Mouse (Mus musculus): Measurements from ENCODE around the gene Gm36245. TPM values are rescaled to one million over a fixed set of nuclear protein-coding genes. Genes with fewer than 3 reads are reported as not detected.
"Not testable (repeated sequence)": the region's sequence is repeated elsewhere in the genome, so short reads cannot be mapped to it uniquely, and the experiment has no call there.

Gm36245 gene
- polyA plus RNA-seq, 1 experiment from 2014 or later, result not detected

GRCm38 (mm10) chr15:77624710-77625109, 25.7 kb downstream of the Gm36245 start:
- H3K9me3 ChIP-seq, result no peaks in the 10 kb centered on the region

GRCm38 (mm10) chr15:77626471-77626870, 27.4 kb downstream of the Gm36245 start:
- ATAC-seq (ENCODE audit: insufficient read depth, low FRiP score, low read depth); H3K9ac ChIP-seq; H3K27me3 ChIP-seq (replicated peaks); H3K4me2 ChIP-seq; H3K4me1 ChIP-seq; H3K27ac ChIP-seq; H3K9me3 ChIP-seq; H3K36me3 ChIP-seq; H3K4me3 ChIP-seq (replicated peaks): not testable (repeated sequence)
- 66% methylated on average over 4 of the region's 4 CpGs for WGBS

More at GRCm38 (mm10) chr15:77624710-77625109, 25.7 kb downstream of the Gm36245 start:
- H3K36me3 ChIP-seq, result no peaks in the 10 kb centered on the region
- 77% methylated on average over 1 of the region's 1 CpGs for WGBS
- H3K9ac ChIP-seq, result no peak overlapping the region
- H3K4me2 ChIP-seq, result no peak overlapping the region
- H3K4me3 ChIP-seq (replicated peaks), result no peak overlapping the region
- ATAC-seq (ENCODE audit: insufficient read depth, low FRiP score, low read depth), result no peak
- H3K27me3 ChIP-seq (replicated peaks), result no peaks in the 10 kb centered on the region
- no peak overlapping the region for H3K27ac ChIP-seq
- no peaks in the 10 kb centered on the region for H3K4me1 ChIP-seq

GRCm38 (mm10) chr15:77628647-77629046, 29.6 kb downstream of the Gm36245 start:
- H3K27ac ChIP-seq; ATAC-seq (ENCODE audit: insufficient read depth, low FRiP score, low read depth); H3K9me3 ChIP-seq; H3K36me3 ChIP-seq; H3K4me2 ChIP-seq; H3K4me1 ChIP-seq; H3K9ac ChIP-seq; H3K4me3 ChIP-seq (replicated peaks); H3K27me3 ChIP-seq (replicated peaks): not testable (repeated sequence)
- WGBS, result 47% methylated on average over 9 of the region's 9 CpGs

- 70% methylated on average over 3 of the region's 3 CpGs for WGBS
- H3K4me1 ChIP-seq; H3K4me2 ChIP-seq; H3K9me3 ChIP-seq; H3K27ac ChIP-seq; ATAC-seq (ENCODE audit: insufficient read depth, low FRiP score, low read depth); H3K9ac ChIP-seq; H3K4me3 ChIP-seq (replicated peaks); H3K27me3 ChIP-seq (replicated peaks); H3K36me3 ChIP-seq: not testable (repeated sequence)
Measured at GRCm38 (mm10) chr15:77629822-77630221, 30.8 kb downstream of the Gm36245 start.

GRCm38 (mm10) chr15:77643176-77643575, 44.1 kb downstream of the Gm36245 start, which contains the start of gene Apol11b:
Gene Apol11b, minus strand, starts transcription at chr15:77643286.
- not testable (repeated sequence) for H3K4me3 ChIP-seq (replicated peaks); ATAC-seq (ENCODE audit: insufficient read depth, low FRiP score, low read depth); H3K4me1 ChIP-seq; H3K9ac ChIP-seq; H3K27ac ChIP-seq; H3K9me3 ChIP-seq; H3K36me3 ChIP-seq; H3K27me3 ChIP-seq (replicated peaks); H3K4me2 ChIP-seq
- WGBS, result 62% methylated on average over 2 of the region's 2 CpGs

- not testable (repeated sequence) for H3K4me3 ChIP-seq (replicated peaks); H3K36me3 ChIP-seq; H3K27ac ChIP-seq; H3K9me3 ChIP-seq; H3K4me2 ChIP-seq; H3K27me3 ChIP-seq (replicated peaks); H3K9ac ChIP-seq; ATAC-seq (ENCODE audit: insufficient read depth, low FRiP score, low read depth); H3K4me1 ChIP-seq
Measured at GRCm38 (mm10) chr15:77651143-77651542, 52.1 kb downstream of the Gm36245 start.

Other genes starting within 250 kb of the Gm36245 start
- gene Apol7a, start 200.1 kb upstream of the Gm36245 start, polyA plus RNA-seq (2015; fragmentation: Nextera tagmentation; extraction: Ambion mirVana), result 4.6 and 4.9 TPM in 2 replicates
- 0.14 and 0.27 TPM in 2 replicates for gene Apol9a, start 188.1 kb upstream of the Gm36245 start, polyA plus RNA-seq (2015; fragmentation: Nextera tagmentation; extraction: Ambion mirVana)
- gene Apol7b, start 151.8 kb upstream of the Gm36245 start, polyA plus RNA-seq (2015; fragmentation: Nextera tagmentation; extraction: Ambion mirVana), result 0.24 TPM in 1 of 2 replicates, not detected in the other
- gene Apol10a, start 122.2 kb upstream of the Gm36245 start, polyA plus RNA-seq (2015; fragmentation: Nextera tagmentation; extraction: Ambion mirVana), result 0.04 and 0.08 TPM in 2 replicates
- gene Apol11a, start 91.0 kb upstream of the Gm36245 start, polyA plus RNA-seq (2015; fragmentation: Nextera tagmentation; extraction: Ambion mirVana), result not detected in 2 replicates
- 0.46 and 1.1 TPM in 2 replicates for gene Apol7c, start 65.9 kb upstream of the Gm36245 start, polyA plus RNA-seq (2015; fragmentation: Nextera tagmentation; extraction: Ambion mirVana)
- not detected in 2 replicates for gene 1700025B11Rik, start 37.4 kb upstream of the Gm36245 start, polyA plus RNA-seq (2015; fragmentation: Nextera tagmentation; extraction: Ambion mirVana)
- 0.28 and 0.37 TPM in 2 replicates for gene Apol10b, start 3.1 kb upstream of the Gm36245 start, polyA plus RNA-seq (2015; fragmentation: Nextera tagmentation; extraction: Ambion mirVana)
- 0.09 and 0.31 TPM in 2 replicates for gene Apol11b, start 44.0 kb downstream of the Gm36245 start, polyA plus RNA-seq (2015; fragmentation: Nextera tagmentation; extraction: Ambion mirVana)
- 0.17 and 0.51 TPM in 2 replicates for gene Apol7e, start 99.6 kb downstream of the Gm36245 start, polyA plus RNA-seq (2015; fragmentation: Nextera tagmentation; extraction: Ambion mirVana)
- 0.13 TPM in 1 of 2 replicates, not detected in the other for gene Apol9b, start 129.8 kb downstream of the Gm36245 start, polyA plus RNA-seq (2015; fragmentation: Nextera tagmentation; extraction: Ambion mirVana)
- gene Apol8, start 157.7 kb downstream of the Gm36245 start, polyA plus RNA-seq (2015; fragmentation: Nextera tagmentation; extraction: Ambion mirVana), result 0.75 and 1.7 TPM in 2 replicates
- gene Myh9, start 242.9 kb downstream of the Gm36245 start, polyA plus RNA-seq (2015; fragmentation: Nextera tagmentation; extraction: Ambion mirVana), result 57.0 TPM in 2 replicates